Mouse (Mus musculus): ENCODE data around the gene Rpl3.
A peak's percentile ranks its signal among the peaks of the same experiment; 100 is the strongest.

GRCm38 (mm10) chr15:80078058-80078814 lies 13.4 kb downstream of the Rpl3 start:
- TF ChIP-seq CTCF (IDR thresholded peaks at IDR 0.05; ENCODE audit: low read depth) (peak; percentile 43), EP300 (optimal IDR thresholded peaks at IDR 0.05) (no peak)

All from stomach, postnatal 0 days (tissue).